Mouse (Mus musculus) liver, embryonic 14.5 days (tissue): ENCODE measurements around the gene Slit2. TPM values are rescaled to one million over a fixed set of nuclear protein-coding genes. Genes with fewer than 3 reads are reported as not detected.
"Not testable (repeated sequence)": the region's sequence is repeated elsewhere in the genome, so short reads cannot be mapped to it uniquely, and the experiment has no call there.

Experiments used
- ATAC-seq: fragments of 200-750 bp; cut with Nextera tagmentation; 2 replicates; pipeline ENCODE4 v1.8.0; 2017; ENCODE audit warnings: moderate number of reproducible peaks, mild to moderate bottlenecking, moderate library complexity; ENCODE audit not compliant: insufficient read depth
- DNase-seq, 3 experiments: peaks; one replicate each; pipeline ENCODE4 v3.0.0-alpha.2; 2012 to 2013; ENCODE audit warnings: low read depth in 3 of 3, low spot score in 3 of 3
- H3K27ac ChIP-seq: fragments of 300-500 bp; sonication (generic); 2 replicates; pipeline ENCODE4 v1.5.1; 2014; ENCODE audit warnings: moderate library complexity, mild to moderate bottlenecking, control low read depth, inconsistent platforms
- H3K27me3 ChIP-seq: fragments of 300-500 bp; sonication (generic); 2 replicates; pipeline ENCODE4 v1.6.1; 2014; ENCODE audit warnings: mild to moderate bottlenecking, low read length, moderate library complexity; ENCODE audit not compliant: control insufficient read depth, insufficient read depth
- H3K36me3 ChIP-seq: fragments of 300-500 bp; sonication (generic); replicated peaks from 2 replicates; pipeline ENCODE4 v1.6.1; 2014; ENCODE audit warnings: low read depth; ENCODE audit not compliant: control insufficient read depth, insufficient read depth
- H3K4me1 ChIP-seq, 2 experiments: fragments of 200-500 bp in 1 of 2; fragments of 300-500 bp in 1 of 2; sonication (generic) in 1 of 2; replicated peaks; 2 replicates each; pipeline ENCODE4 v1.6.1; 2012 to 2014; ENCODE audit warnings: antibody characterized with exemption in 1 of 2, inconsistent platforms in 1 of 2, low read length in 1 of 2; ENCODE audit not compliant: control insufficient read depth in 2 of 2, insufficient read depth in 2 of 2
- H3K4me2 ChIP-seq: fragments of 300-500 bp; sonication (generic); 2 replicates; pipeline ENCODE4 v1.6.1; 2014; ENCODE audit warnings: low read depth, mild to moderate bottlenecking, control low read depth, moderate library complexity
- H3K4me3 ChIP-seq, 2 experiments: fragments of 200-500 bp in 1 of 2; fragments of 300-500 bp in 1 of 2; sonication (generic) in 1 of 2; 2 replicates each; pipeline ENCODE4 v1.5.1; 2012 to 2014; ENCODE audit warnings: low read depth in 2 of 2, low read length in 2 of 2, mild to moderate bottlenecking in 2 of 2, control low read depth in 1 of 2, inconsistent platforms in 1 of 2, moderate library complexity in 1 of 2; ENCODE audit not compliant: insufficient read depth in 1 of 2
- H3K9ac ChIP-seq: fragments of 300-500 bp; sonication (generic); replicated peaks from 2 replicates; pipeline ENCODE4 v1.6.1; 2014; ENCODE audit warnings: mild to moderate bottlenecking, control low read depth, moderate library complexity
- H3K9me3 ChIP-seq: fragments of 300-500 bp; sonication (generic); 2 replicates; pipeline ENCODE4 v1.6.1; 2016; ENCODE audit warnings: low read length, mixed read lengths; ENCODE audit not compliant: control insufficient read depth
- CTCF ChIP-seq: IDR thresholded peaks from 2 replicates; pipeline ENCODE4 v1.5.1; 2016; ENCODE audit warnings: antibody characterized with exemption, low read depth, control low read depth
- EP300 ChIP-seq: IDR thresholded peaks from 2 replicates; pipeline ENCODE4 v1.6.1; 2016; ENCODE audit warnings: antibody characterized with exemption, low read depth
- WGBS: fragments of 180-500 bp; shearing (Covaris S2); extraction: QIAGEN DNeasy Blood & Tissue Kit; methylation state at CpG from one replicate; pipeline ENCODE4 v1.1.7; 2014; ENCODE audit not compliant: insufficient replicate concordance; 5-methylcytosine and 5-hydroxymethylcytosine counted together
- polyA plus RNA-seq, 2 experiments: library from polyadenylated mRNA; depleted of rRNA in 1 of 2; stranded (reverse) in 1 of 2; unstranded in 1 of 2; fragments of >200 nt; fragmentation: Nextera tagmentation in 1 of 2; extraction: Ambion mirVana in 1 of 2; gene quantifications; 2 replicates each; pipeline versions ENCODE4 v1.2.1 to v1.2.3; 2012 to 2014

The Slit2 gene
- polyA plus RNA-seq, 2 experiments, result 0.28 to 0.32 TPM

- DNase-seq, result no peak
- H3K27me3 ChIP-seq, result no peaks in the 10 kb centered on the region
- TF ChIP-seq EP300, result no peak
- TF ChIP-seq CTCF, result no peak
- no peak overlapping the region for H3K4me2 ChIP-seq
- no peaks in the 10 kb centered on the region for H3K4me1 ChIP-seq
- WGBS, result 37% methylated on average over 2 of the region's 2 CpGs
- no peaks in the 10 kb centered on the region for H3K36me3 ChIP-seq
- H3K9ac ChIP-seq, result no peak overlapping the region
- no peak overlapping the region for H3K27ac ChIP-seq
- no peak overlapping the region for H3K4me3 ChIP-seq
- no peaks in the 10 kb centered on the region for H3K9me3 ChIP-seq
- ATAC-seq, result no peak
Observed at GRCm38 (mm10) chr5:48225500-48225899, 242.6 kb downstream of the Slit2 start.

DNA sequence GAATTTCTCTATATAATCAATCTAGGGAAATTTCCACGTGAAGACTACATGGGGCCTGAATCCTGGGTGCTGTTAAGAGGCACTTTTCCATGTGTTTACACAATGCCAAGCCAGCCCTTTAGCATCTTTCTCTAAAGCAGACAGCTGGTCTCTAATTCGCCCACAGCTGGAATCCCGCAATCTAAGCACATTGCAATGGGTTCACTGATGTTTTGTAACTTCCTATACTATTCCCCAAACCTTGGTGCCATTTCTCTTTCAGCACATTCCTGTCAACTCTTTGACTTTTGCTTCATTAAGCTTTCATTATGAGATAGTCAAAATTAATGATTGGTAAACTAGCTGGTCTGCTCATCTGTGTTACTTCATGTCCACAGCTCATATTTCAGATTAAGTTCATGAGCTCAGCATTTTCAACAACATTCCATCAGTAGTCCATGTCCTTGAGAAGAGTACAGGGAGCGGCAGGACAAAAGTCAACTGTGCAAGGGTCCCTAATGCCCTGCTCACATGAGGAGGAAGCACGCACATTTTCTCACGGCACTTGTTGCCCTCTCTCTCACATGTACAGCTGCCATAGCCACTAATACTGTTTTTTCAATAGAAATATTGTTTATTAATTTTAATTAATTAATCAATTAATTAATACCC lies 247.6 kb downstream of the Slit2 start:
- H3K9ac ChIP-seq, result no peak overlapping the region
- H3K27me3 ChIP-seq, result no peaks in the 10 kb centered on the region
- no peaks in the 10 kb centered on the region for H3K4me1 ChIP-seq
- TF ChIP-seq CTCF (no peak), EP300 (no peak)
- no peak overlapping the region for H3K4me3 ChIP-seq
- H3K36me3 ChIP-seq, result no peaks in the 10 kb centered on the region
- DNase-seq (no peak), ATAC-seq (no peak)
- no peaks in the 10 kb centered on the region for H3K9me3 ChIP-seq
- no peak overlapping the region for H3K4me2 ChIP-seq
- H3K27ac ChIP-seq, result no peak overlapping the region
- WGBS, result 63% methylated on average over 6 of the region's 6 CpGs

DNA sequence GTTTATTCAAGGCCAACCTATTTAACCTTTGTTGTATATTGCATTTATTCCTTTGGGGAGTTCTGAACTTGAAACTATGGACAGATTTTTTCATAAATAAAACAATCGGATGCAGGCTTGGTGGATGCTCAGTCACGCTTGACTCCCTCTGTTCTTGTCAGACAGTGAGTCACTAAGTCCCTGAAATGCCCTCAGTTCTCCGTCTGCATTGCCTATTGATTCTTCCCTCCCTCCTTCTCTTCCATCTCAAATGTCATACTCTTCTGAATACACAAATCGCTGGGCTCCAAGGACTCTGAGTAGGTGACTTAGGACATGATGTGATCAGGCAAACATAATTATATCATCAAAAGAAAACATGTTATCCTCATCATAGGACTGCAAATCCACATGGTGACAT lies 251.8 kb downstream of the Slit2 start:
- H3K4me1 ChIP-seq, result no peaks in the 10 kb centered on the region
- no peak overlapping the region for H3K4me3 ChIP-seq
- TF ChIP-seq CTCF (no peak), EP300 (no peak)
- DNase-seq (no peak), ATAC-seq (no peak)
- H3K9me3 ChIP-seq, result no peaks in the 10 kb centered on the region
- H3K36me3 ChIP-seq, result no peaks in the 10 kb centered on the region
- no peak overlapping the region for H3K9ac ChIP-seq
- no peak overlapping the region for H3K27ac ChIP-seq
- 69% methylated on average over 4 of the region's 4 CpGs for WGBS
- H3K4me2 ChIP-seq, result no peak overlapping the region
- no peaks in the 10 kb centered on the region for H3K27me3 ChIP-seq

DNA sequence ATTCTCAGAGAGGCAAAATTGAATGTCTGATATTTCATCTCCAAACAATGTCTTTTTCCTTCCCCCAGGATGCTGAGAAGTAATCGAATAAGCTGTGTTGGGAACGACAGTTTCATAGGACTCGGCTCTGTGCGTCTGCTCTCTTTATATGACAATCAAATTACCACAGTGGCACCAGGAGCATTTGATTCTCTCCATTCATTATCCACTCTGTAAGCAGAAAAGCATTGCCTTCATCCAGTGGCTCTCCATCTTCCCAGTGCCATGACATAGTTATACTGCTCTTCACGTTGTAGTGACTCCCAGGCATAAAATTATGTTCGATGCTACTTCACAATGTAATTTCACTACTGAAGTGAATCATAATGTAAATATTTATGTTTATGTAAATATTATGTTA lies 252.3 kb downstream of the Slit2 start:
- no peak overlapping the region for H3K4me2 ChIP-seq
- H3K27ac ChIP-seq, result no peak overlapping the region
- H3K36me3 ChIP-seq, result no peaks in the 10 kb centered on the region
- H3K9ac ChIP-seq, result no peak overlapping the region
- TF ChIP-seq EP300 (no peak), CTCF (no peak)
- DNase-seq (no peak), ATAC-seq (no peak)
- H3K4me3 ChIP-seq, result no peak overlapping the region
- H3K9me3 ChIP-seq, result no peaks in the 10 kb centered on the region
- no peaks in the 10 kb centered on the region for H3K27me3 ChIP-seq
- no peaks in the 10 kb centered on the region for H3K4me1 ChIP-seq
- 68% methylated on average over 6 of the region's 6 CpGs for WGBS

- not testable (repeated sequence) for H3K4me2 ChIP-seq, H3K27me3 ChIP-seq, ATAC-seq, H3K9ac ChIP-seq, H3K4me1 ChIP-seq, H3K36me3 ChIP-seq, H3K9me3 ChIP-seq, H3K27ac ChIP-seq, H3K4me3 ChIP-seq
- DNase-seq, result peak in 1 of 3 experiments; percentile 2
- 32% methylated on average over 6 of the region's 6 CpGs for WGBS
- TF ChIP-seq CTCF, result peak; percentile 46; the same call in 1 of the 2 replicates
Observed at GRCm38 (mm10) chr5:48240751-48241150, 257.8 kb downstream of the Slit2 start.
